Mouse (Mus musculus) lung, adult 2 months (tissue): ENCODE measurements around the gene Slc17a7.

ENCODE experiments used
- CTCF ChIP-seq: fragments of 200-500 bp; IDR thresholded peaks from 2 replicates; pipeline ENCODE4 v1.5.1; 2011; ENCODE audit warnings: mild to moderate bottlenecking, low read length, control low read depth; ENCODE audit not compliant: insufficient read depth
- POLR2A ChIP-seq: fragments of 200-500 bp; IDR thresholded peaks from 2 replicates; pipeline ENCODE4 v1.6.1; 2011; ENCODE audit warnings: low read depth, mild to moderate bottlenecking, control low read depth, low read length, borderline replicate concordance; ENCODE audit errors: extremely low read depth

DNA sequence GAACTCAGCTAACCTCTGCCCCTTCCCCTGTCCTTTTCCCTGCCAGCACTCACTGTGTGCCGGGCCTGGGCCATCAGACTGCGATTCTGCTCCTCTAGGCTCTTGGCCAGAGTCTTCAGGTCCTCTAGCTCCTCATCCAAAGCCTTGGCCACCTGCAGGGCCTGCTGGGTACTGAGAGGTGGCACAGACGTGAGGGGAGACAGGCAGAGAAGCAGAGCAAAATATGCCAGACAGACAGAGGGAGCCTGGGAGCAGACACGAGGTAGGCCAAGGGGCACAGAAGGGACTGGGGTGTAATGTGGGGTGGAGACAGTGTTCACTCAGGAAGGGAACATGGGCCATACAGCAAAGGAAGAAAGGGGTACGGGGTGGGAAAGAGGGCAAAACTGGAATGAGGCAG, 29.7 kb downstream of the Slc17a7 start:
- TF ChIP-seq CTCF (no peak), POLR2A (no peak)
